Mouse (Mus musculus) neural tube, embryonic 10.5 days (tissue): ENCODE measurements around the gene Vmn1r149.
"Not testable (repeated sequence)": the region's sequence is repeated elsewhere in the genome, so short reads cannot be mapped to it uniquely, and the experiment has no call there.

Experiments used
- DNase-seq: peaks from one replicate; pipeline ENCODE4 v3.0.0-alpha.2; 2017; ENCODE audit warnings: low spot score; ENCODE audit errors: extremely low spot score

The Vmn1r149 gene

GRCm38 (mm10) chr7:22438129-22438528 is at the start of gene Vmn1r149:
Gene Vmn1r149 (minus strand): TSS chr7:22438229.
- not testable (repeated sequence) for DNase-seq

DNA sequence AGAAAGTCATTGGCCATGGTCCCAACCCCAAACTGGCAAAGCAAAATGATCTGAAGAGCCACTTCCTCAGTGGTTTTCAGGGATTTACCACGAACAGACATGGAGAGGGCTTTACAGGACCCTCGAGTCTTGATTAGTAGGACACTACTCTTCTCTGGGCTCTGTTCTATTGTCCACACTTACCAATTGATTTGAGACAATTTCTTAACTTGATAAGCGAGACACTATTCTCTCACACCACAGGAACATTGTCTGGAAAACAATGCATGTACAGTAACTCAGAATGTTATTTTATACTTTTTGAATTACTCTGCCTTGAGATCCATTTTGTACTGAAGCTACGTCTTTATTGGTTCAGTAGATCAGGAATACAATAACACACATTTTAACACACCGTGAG is 25.9 kb upstream of the Vmn1r149 start, which contains the start of gene Gm10665:
Gene Gm10665 (minus strand): TSS at position 101 of the 400 bp plus-strand sequence.
- not testable (repeated sequence) for DNase-seq

GRCm38 (mm10) chr7:22413283-22413682 is 24.7 kb downstream of the Vmn1r149 start, which contains the start of gene Vmn1r148:
Gene Vmn1r148 (plus strand): TSS chr7:22413583.
- DNase-seq: not testable (repeated sequence)
